Mouse (Mus musculus) left cerebral cortex, adult 8-10 months (tissue): Measurements from ENCODE around the gene Gm48551. TPM values are rescaled to one million over a fixed set of nuclear protein-coding genes. Genes with fewer than 3 reads are reported as not detected.

Experiments
- DNase-seq, 2 experiments: peaks; one replicate each; pipeline ENCODE4 v3.0.0; 2022; ENCODE audit warnings: low spot score in 2 of 2
- microRNA-seq, 2 experiments: library from miRNA; unstranded; fragments of <30 nt; microRNA quantifications; one replicate each; pipeline ENCODE4 v1.2.0; 2022
- total RNA-seq, 4 experiments: library from RNA; stranded (reverse); gene quantifications; 2 replicates each; pipeline ENCODE4 v1.2.4; 2022

Gm48551 gene
- total RNA-seq, 4 experiments from 2014 or later: 2.0 to 5.2 (median 4.0) TPM

DNA sequence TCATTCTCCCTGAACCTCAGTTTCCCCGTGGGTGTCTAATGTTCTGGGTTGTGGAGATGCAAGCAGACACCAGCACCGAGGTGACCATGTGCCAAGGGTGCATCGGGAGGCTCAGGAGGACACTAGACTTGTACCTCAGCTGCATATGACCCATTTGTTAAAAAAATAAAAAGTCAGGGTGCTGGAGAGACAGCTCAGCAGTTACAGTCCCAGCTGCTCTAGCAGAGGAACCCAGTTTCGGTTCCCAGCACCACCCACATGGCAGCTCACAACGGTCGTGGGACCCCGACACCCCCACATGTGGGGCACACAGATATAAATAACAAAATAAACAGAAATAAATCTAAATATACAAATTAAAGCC is 44.2 kb downstream of the Gm48551 start:
- peak in 1 of 2 experiments; percentile 22 for DNase-seq

- peak in 1 of 2 experiments; percentile 14 for DNase-seq
Measured at GRCm38 (mm10) chr10:81429092-81429491, 44.8 kb downstream of the Gm48551 start.

- DNase-seq: peak; percentile 46 to 78
Measured at GRCm38 (mm10) chr10:81429605-81430061, 45.4 kb downstream of the Gm48551 start.

GRCm38 (mm10) chr10:81430141-81430830 is 46.0 kb downstream of the Gm48551 start:
- DNase-seq: peak; percentile 68 to 83

DNA sequence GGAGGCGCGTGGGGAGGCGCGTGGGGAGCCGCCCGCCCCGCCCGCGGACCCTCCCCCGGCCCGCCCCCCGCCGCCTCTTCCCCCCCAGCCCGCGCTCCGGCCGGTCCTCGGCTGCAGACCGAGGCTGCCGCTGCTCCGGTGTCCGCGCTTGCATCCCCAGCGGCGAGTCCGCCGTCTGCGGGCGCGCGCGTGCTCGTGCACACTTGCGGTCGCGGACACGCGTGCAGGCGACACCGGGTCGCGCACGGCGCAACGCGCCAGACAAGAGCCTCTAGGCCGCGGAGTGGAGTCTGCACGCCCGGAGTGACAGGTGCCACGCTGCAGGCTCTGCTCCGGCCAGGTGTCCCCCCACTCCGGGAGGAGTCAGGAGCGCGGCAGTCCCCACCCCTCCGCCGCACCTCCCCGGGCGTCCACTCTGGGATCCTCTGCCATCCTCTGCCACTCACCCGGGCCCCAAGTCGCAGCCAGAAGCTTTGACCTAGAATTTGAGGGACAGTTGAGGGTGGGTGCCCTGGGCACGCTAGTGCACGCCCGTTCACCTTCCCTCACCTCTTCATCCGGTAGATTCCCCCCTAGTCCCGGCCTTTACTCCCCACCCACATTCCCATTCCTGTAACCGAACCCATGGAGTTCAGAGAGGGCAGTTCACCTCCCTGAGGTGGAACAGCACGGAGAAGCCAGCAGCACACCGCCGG is 46.7 kb downstream of the Gm48551 start:
- peak; percentile 68 to 70 for DNase-seq

DNA sequence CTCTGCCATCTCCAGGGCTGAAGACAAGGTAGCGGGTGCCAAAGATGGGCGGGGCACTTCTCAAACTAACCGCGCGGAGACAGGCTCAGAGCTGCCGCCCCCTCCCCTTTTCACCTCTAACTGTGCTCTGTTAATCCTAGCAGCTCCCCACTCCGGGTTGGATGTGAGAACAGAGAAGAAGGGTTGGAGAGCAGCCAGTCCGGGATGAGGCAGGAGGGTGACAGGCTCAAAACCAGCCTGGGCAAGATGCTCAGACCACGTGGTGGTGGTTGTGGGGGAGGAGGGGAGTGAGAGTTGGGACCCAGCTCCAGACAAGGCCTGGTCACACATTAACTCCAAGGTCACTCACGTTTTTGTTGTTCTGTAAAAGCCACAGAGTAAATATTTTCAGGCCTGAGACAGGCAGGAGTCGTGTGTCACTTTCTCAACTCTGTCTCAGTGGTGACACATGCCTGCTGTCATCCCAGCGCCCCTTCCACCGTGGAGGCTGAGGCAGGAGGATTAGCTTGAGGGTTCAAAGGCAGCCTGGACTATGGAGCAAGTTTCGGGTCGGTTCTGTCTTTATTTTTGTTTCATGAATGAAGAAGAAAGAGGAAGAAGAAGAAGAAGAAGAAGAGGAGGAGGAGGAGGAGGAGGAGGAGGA is 47.4 kb downstream of the Gm48551 start:
- peak; percentile 23 to 71 for DNase-seq

- DNase-seq: no peak
Measured at GRCm38 (mm10) chr10:81432169-81432867, 48.1 kb downstream of the Gm48551 start.

DNA sequence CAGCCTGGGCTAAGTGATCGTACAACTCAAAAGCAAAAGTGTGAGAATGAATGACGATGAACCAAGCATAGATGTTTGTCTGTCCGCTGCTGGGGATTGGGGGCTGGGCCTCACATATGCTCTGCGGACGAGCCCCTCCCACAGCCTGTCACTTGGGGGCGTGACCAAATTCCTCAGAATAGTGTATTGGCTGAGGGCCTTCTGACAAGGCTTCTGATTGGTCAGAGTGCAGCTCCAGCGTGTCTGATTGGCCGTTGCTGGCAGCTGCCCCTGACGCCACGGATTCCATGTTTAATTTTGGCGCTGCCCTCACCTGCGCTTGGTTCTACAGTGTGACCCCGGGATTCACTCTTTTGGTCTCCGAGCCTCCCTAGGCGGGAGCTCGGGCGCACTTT is 48.6 kb downstream of the Gm48551 start:
- peak; percentile 76 to 96 for DNase-seq

- DNase-seq: peak in 1 of 2 experiments; percentile 36
Measured at GRCm38 (mm10) chr10:81433541-81434289, 49.4 kb downstream of the Gm48551 start.

GRCm38 (mm10) chr10:81434361-81435263 is 50.3 kb downstream of the Gm48551 start:
- peak in 1 of 2 experiments; percentile 13 for DNase-seq

- DNase-seq: peak in 1 of 2 experiments; percentile 78
Measured at GRCm38 (mm10) chr10:81435436-81435835, 51.2 kb downstream of the Gm48551 start.

DNA sequence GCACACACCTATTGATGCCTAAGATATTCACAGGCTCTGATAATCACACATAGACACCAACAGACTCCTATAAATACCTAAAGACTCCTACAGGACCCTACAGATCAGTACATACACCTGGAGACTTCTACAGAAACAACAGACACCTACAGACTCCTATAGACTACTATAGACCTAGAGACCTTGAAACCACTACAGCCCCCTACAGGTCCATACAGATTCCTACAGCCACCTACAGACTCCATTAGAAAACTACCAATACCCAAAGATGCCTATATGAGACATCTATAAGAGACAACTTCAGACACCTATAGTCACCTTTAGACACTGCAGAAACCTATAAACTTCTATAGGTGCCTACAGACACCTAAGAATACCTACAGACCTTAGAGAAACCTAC is 56.8 kb downstream of the Gm48551 start:
- no peak for DNase-seq

Small RNA genes lying within 50 kb of the gene (microRNA-seq; reads per million reads assigned to microRNA genes)
- 0.63 to 0.66 reads per million in 2 experiments for gene Mir1191b
- 2.1 to 2.2 reads per million in 2 experiments for gene Mir6913

Other genes with a start within 250 kb of the Gm48551 start
- 100 to 1,000 TPM; 106 to 115 (median 112) TPM for gene Zbtb7a, start 249.2 kb upstream of the Gm48551 start, total RNA-seq
- 10 to 100 TPM; 22.0 to 30.4 (median 27.9) TPM for gene Pias4, start 216.5 kb upstream of the Gm48551 start, total RNA-seq
- gene Eef2, start 207.8 kb upstream of the Gm48551 start, total RNA-seq: 100 to 1,000 TPM; 928 to 998 (median 954) TPM
- gene Dapk3, start 201.5 kb upstream of the Gm48551 start, total RNA-seq: 10 to 100 TPM; 65.1 to 70.9 (median 68.9) TPM
- gene 4930442H23Rik, start 200.6 kb upstream of the Gm48551 start, total RNA-seq: not detected
- under 1 TPM in 1 of 4 experiments, not detected in 3; 0.18 TPM for gene Nmrk2, start 182.4 kb upstream of the Gm48551 start, total RNA-seq
- 100 to 1,000 TPM; 165 to 189 (median 171) TPM for gene Atcay, start 153.6 kb upstream of the Gm48551 start, total RNA-seq
- gene Zfr2, start 151.3 kb upstream of the Gm48551 start, total RNA-seq: 10 to 100 TPM; 58.4 to 65.1 (median 60.8) TPM
- 100 to 1,000 TPM; 167 to 192 (median 183) TPM for gene Matk, start 131.5 kb upstream of the Gm48551 start, total RNA-seq
- gene Mrpl54, start 117.5 kb upstream of the Gm48551 start, total RNA-seq: 10 to 100 TPM; 39.8 to 51.5 (median 47.8) TPM
- gene Apba3, start 117.5 kb upstream of the Gm48551 start, total RNA-seq: 10 to 100 TPM; 24.3 to 38.6 (median 27.6) TPM
- gene Tjp3, start 92.9 kb upstream of the Gm48551 start, total RNA-seq: under 1 TPM in 3 of 4 experiments, not detected in 1; 0.23 to 1.00 (median 0.27) TPM
- 100 to 1,000 TPM; 355 to 367 (median 361) TPM for gene Pip5k1c, start 91.5 kb upstream of the Gm48551 start, total RNA-seq
- gene Cactin, start 63.4 kb upstream of the Gm48551 start, total RNA-seq: 10 to 100 TPM; 27.7 to 30.9 (median 29.2) TPM
- 1 to 10 TPM in 2 of 4 experiments, under 1 TPM in 2; 0.63 to 1.3 (median 0.93) TPM for gene Tbxa2r, start 55.7 kb upstream of the Gm48551 start, total RNA-seq
- 1 to 10 TPM; 2.0 to 2.3 (median 2.2) TPM for gene Gipc3, start 41.2 kb upstream of the Gm48551 start, total RNA-seq
- gene Hmg20b, start 34.0 kb upstream of the Gm48551 start, total RNA-seq: 10 to 100 TPM; 20.2 to 31.9 (median 27.2) TPM
- 10 to 100 TPM; 36.8 to 42.2 (median 37.9) TPM for gene Mfsd12, start 27.0 kb upstream of the Gm48551 start, total RNA-seq
- 1 to 10 TPM in 3 of 4 experiments, under 1 TPM in 1; 0.77 to 2.4 (median 1.2) TPM for gene 4930404N11Rik, start 18.6 kb upstream of the Gm48551 start, total RNA-seq
- 10 to 100 TPM; 66.8 to 73.4 (median 70.6) TPM for gene Fzr1, start 6.0 kb upstream of the Gm48551 start, total RNA-seq
- 10 to 100 TPM; 81.4 to 89.7 (median 85.5) TPM for gene Dohh, start within 50 bp of the Gm48551 start, total RNA-seq
- 1 to 10 TPM; 2.5 to 3.3 (median 2.6) TPM for gene Gm48552, start 4.5 kb downstream of the Gm48551 start, total RNA-seq
- gene Smim24, start 8.6 kb downstream of the Gm48551 start, total RNA-seq: 1 to 10 TPM in 2 of 4 experiments, under 1 TPM in 2; 0.50 to 1.6 (median 0.84) TPM
- gene Nfic, start 71.2 kb downstream of the Gm48551 start, total RNA-seq: 10 to 100 TPM; 83.3 to 98.1 (median 85.4) TPM
- 100 to 1,000 TPM; 229 to 265 (median 242) TPM for gene Celf5, start 98.2 kb downstream of the Gm48551 start, total RNA-seq
- gene Ncln, start 111.9 kb downstream of the Gm48551 start, total RNA-seq: 10 to 100 TPM; 70.9 to 91.6 (median 73.7) TPM
- gene S1pr4, start 115.7 kb downstream of the Gm48551 start, total RNA-seq: 1 to 10 TPM in 2 of 4 experiments, under 1 TPM in 2; 0.41 to 1.2 (median 0.89) TPM
- gene Gna15, start 139.8 kb downstream of the Gm48551 start, total RNA-seq: 1 to 10 TPM; 3.4 to 6.1 (median 5.3) TPM
- 100 to 1,000 TPM in 3 of 4 experiments, 10 to 100 TPM in 1; 99.3 to 110 (median 101) TPM for gene Gna11, start 160.7 kb downstream of the Gm48551 start, total RNA-seq
- gene Aes, start 175.0 kb downstream of the Gm48551 start, total RNA-seq: 100 to 1,000 TPM; 719 to 760 (median 743) TPM
- gene Tle2, start 190.1 kb downstream of the Gm48551 start, total RNA-seq: 10 to 100 TPM; 36.2 to 42.3 (median 39.2) TPM
- gene Tle6, start 216.6 kb downstream of the Gm48551 start, total RNA-seq: 10 to 100 TPM; 10.3 to 17.2 (median 14.0) TPM
- 1 to 10 TPM; 3.3 to 5.4 (median 3.9) TPM for gene BC025920, start 221.8 kb downstream of the Gm48551 start, total RNA-seq
- 10 to 100 TPM; 21.8 to 27.9 (median 25.2) TPM for gene Sirt6, start 243.3 kb downstream of the Gm48551 start, total RNA-seq
- gene Ankrd24, start 244.1 kb downstream of the Gm48551 start, total RNA-seq: 10 to 100 TPM; 39.7 to 47.9 (median 43.1) TPM